Mouse (Mus musculus): Measurements from ENCODE around the gene Myod1. TPM values are rescaled to one million over a fixed set of nuclear protein-coding genes. Genes with fewer than 3 reads are reported as not detected.

Myod1 gene
- polyA plus RNA-seq, 1 experiment from 2014 or later, result not detected

GRCm38 (mm10) chr7:46361776-46362175 is 14.5 kb upstream of the Myod1 start:
- Histone ChIP-seq H3K9me3 (no peaks in the 10 kb centered on the region), H3K4me3 (no peak overlapping the region), H3K4me2 (replicated peaks) (no peak overlapping the region), H3K27me3 (no peaks in the 10 kb centered on the region), H3K36me3 (no peaks in the 10 kb centered on the region), H3K4me1 (no peaks in the 10 kb centered on the region), H3K27ac (replicated peaks) (no peak overlapping the region), H3K9ac (replicated peaks) (no peak overlapping the region)
- ATAC-seq (ENCODE audit: low FRiP score, low read depth), result no peak

- 54% methylated on average over 4 of the region's 5 CpGs for WGBS
- no peaks in the 10 kb centered on the region for H3K36me3 ChIP-seq
- H3K9ac ChIP-seq (replicated peaks), result no peak overlapping the region
- no peak overlapping the region for H3K4me3 ChIP-seq
- H3K4me2 ChIP-seq (replicated peaks), result no peak overlapping the region
- H3K27ac ChIP-seq (replicated peaks), result no peak overlapping the region
- H3K27me3 ChIP-seq, result no peaks in the 10 kb centered on the region
- ATAC-seq (ENCODE audit: low FRiP score, low read depth), result no peak
- no peaks in the 10 kb centered on the region for H3K4me1 ChIP-seq
- no peaks in the 10 kb centered on the region for H3K9me3 ChIP-seq
Observed at GRCm38 (mm10) chr7:46364154-46364553, 12.1 kb upstream of the Myod1 start.

DNA sequence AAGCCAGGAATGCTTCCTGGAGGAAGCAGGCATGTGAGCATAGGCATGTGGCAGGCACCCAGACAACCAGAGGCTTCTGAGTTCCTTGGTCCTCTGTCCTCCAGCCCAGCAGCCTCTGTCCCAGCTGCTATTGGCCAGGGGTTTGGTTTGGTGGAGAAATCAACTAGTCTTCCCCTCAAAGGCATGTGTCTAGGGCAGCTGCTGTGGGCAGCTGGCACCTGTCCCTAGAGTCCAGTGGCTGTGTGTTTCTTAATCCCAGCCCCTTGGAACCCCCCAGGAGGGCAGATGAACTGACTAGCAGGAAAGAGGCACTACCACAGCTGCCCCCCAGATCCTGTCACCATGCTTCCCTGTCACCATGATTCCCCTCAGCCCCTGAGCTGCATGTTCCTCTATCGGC is 10.5 kb upstream of the Myod1 start:
- H3K27ac ChIP-seq (replicated peaks), result no peak overlapping the region
- 84% methylated on average over 1 of the region's 1 CpGs for WGBS
- H3K9me3 ChIP-seq, result no peaks in the 10 kb centered on the region
- H3K36me3 ChIP-seq, result no peaks in the 10 kb centered on the region
- H3K4me2 ChIP-seq (replicated peaks), result no peak overlapping the region
- no peak for ATAC-seq (ENCODE audit: low FRiP score, low read depth)
- H3K27me3 ChIP-seq, result no peaks in the 10 kb centered on the region
- H3K4me3 ChIP-seq, result no peak overlapping the region
- H3K4me1 ChIP-seq, result no peaks in the 10 kb centered on the region
- H3K9ac ChIP-seq (replicated peaks), result no peak overlapping the region

- no peak overlapping the region for H3K4me3 ChIP-seq
- peaks cover under 1% of the 10 kb centered on the region; the same call in 1 of the 2 replicates for H3K4me1 ChIP-seq
- ATAC-seq (ENCODE audit: low FRiP score, low read depth), result no peak
- 78% methylated on average over 4 of the region's 4 CpGs for WGBS
- no peaks in the 10 kb centered on the region for H3K36me3 ChIP-seq
- no peak overlapping the region for H3K9ac ChIP-seq (replicated peaks)
- no peak overlapping the region for H3K4me2 ChIP-seq (replicated peaks)
- no peak overlapping the region for H3K27ac ChIP-seq (replicated peaks)
- H3K27me3 ChIP-seq, result peaks cover 37% of the 10 kb centered on the region
- no peaks in the 10 kb centered on the region for H3K9me3 ChIP-seq
Observed at GRCm38 (mm10) chr7:46371104-46371503, 5.2 kb upstream of the Myod1 start.

GRCm38 (mm10) chr7:46377008-46377346 is 703 bp downstream of the Myod1 start:
- Histone ChIP-seq H3K4me1 (peaks cover 21% of the 10 kb centered on the region), H3K9ac (replicated peaks) (0 out of 2 replicates have a peak overlapping the region, but pooled peaks have one; percentile 13), H3K9me3 (no peaks in the 10 kb centered on the region), H3K27me3 (peaks cover 82% of the 10 kb centered on the region), H3K27ac (replicated peaks) (no peak overlapping the region), H3K36me3 (no peaks in the 10 kb centered on the region), H3K4me2 (replicated peaks) (peak overlapping the region; percentile 43), H3K4me3 (peak overlapping the region; percentile 23)
- WGBS, result 2% methylated on average over 33 of the region's 33 CpGs
- no peak for ATAC-seq (ENCODE audit: low FRiP score, low read depth)

GRCm38 (mm10) chr7:46378123-46378522 is 1.8 kb downstream of the Myod1 start:
- H3K27me3 ChIP-seq, result peaks cover 74% of the 10 kb centered on the region
- H3K27ac ChIP-seq (replicated peaks), result no peak overlapping the region
- no peak overlapping the region for H3K9ac ChIP-seq (replicated peaks)
- H3K36me3 ChIP-seq, result no peaks in the 10 kb centered on the region
- H3K4me2 ChIP-seq (replicated peaks), result peak overlapping the region; percentile 39
- 5% methylated on average over 22 of the region's 22 CpGs for WGBS
- H3K4me1 ChIP-seq, result peaks cover 21% of the 10 kb centered on the region
- H3K9me3 ChIP-seq, result no peaks in the 10 kb centered on the region
- ATAC-seq (ENCODE audit: low FRiP score, low read depth), result 0 out of 2 replicates have a peak, but pooled peaks have one; percentile 28
- peak overlapping the region; percentile 19 for H3K4me3 ChIP-seq

GRCm38 (mm10) chr7:46378983-46379382 is 2.7 kb downstream of the Myod1 start:
- ATAC-seq (ENCODE audit: low FRiP score, low read depth), result no peak
- no peak overlapping the region for H3K4me3 ChIP-seq
- no peaks in the 10 kb centered on the region for H3K9me3 ChIP-seq
- WGBS, result 12% methylated on average over 16 of the region's 16 CpGs
- peaks cover 66% of the 10 kb centered on the region for H3K27me3 ChIP-seq
- peaks cover 21% of the 10 kb centered on the region for H3K4me1 ChIP-seq
- H3K4me2 ChIP-seq (replicated peaks), result no peak overlapping the region
- no peak overlapping the region for H3K9ac ChIP-seq (replicated peaks)
- H3K36me3 ChIP-seq, result no peaks in the 10 kb centered on the region
- no peak overlapping the region for H3K27ac ChIP-seq (replicated peaks)

- no peak overlapping the region for H3K4me2 ChIP-seq (replicated peaks)
- peaks cover 50% of the 10 kb centered on the region for H3K27me3 ChIP-seq
- no peak overlapping the region for H3K4me3 ChIP-seq
- H3K4me1 ChIP-seq, result peaks cover 21% of the 10 kb centered on the region
- 70% methylated on average over 9 of the region's 9 CpGs for WGBS
- H3K36me3 ChIP-seq, result no peaks in the 10 kb centered on the region
- H3K9ac ChIP-seq (replicated peaks), result no peak overlapping the region
- H3K27ac ChIP-seq (replicated peaks), result no peak overlapping the region
- H3K9me3 ChIP-seq, result no peaks in the 10 kb centered on the region
- ATAC-seq (ENCODE audit: low FRiP score, low read depth), result no peak
Observed at GRCm38 (mm10) chr7:46380625-46381024, 4.4 kb downstream of the Myod1 start.

GRCm38 (mm10) chr7:46387430-46387829 is 11.2 kb downstream of the Myod1 start:
- H3K4me1 ChIP-seq, result no peaks in the 10 kb centered on the region
- no peak for ATAC-seq (ENCODE audit: low FRiP score, low read depth)
- H3K36me3 ChIP-seq, result no peaks in the 10 kb centered on the region
- H3K27ac ChIP-seq (replicated peaks), result no peak overlapping the region
- H3K27me3 ChIP-seq, result peaks cover 22% of the 10 kb centered on the region; the same call in 1 of the 2 replicates
- 87% methylated on average over 3 of the region's 3 CpGs for WGBS
- no peak overlapping the region for H3K4me2 ChIP-seq (replicated peaks)
- H3K9me3 ChIP-seq, result no peaks in the 10 kb centered on the region
- no peak overlapping the region for H3K4me3 ChIP-seq
- H3K9ac ChIP-seq (replicated peaks), result no peak overlapping the region

GRCm38 (mm10) chr7:46389456-46390085 is 13.3 kb downstream of the Myod1 start:
- no peak overlapping the region for H3K4me3 ChIP-seq
- no peaks in the 10 kb centered on the region for H3K4me1 ChIP-seq
- WGBS, result 89% methylated on average over 10 of the region's 10 CpGs
- H3K27me3 ChIP-seq, result peaks cover 35% of the 10 kb centered on the region
- no peaks in the 10 kb centered on the region for H3K36me3 ChIP-seq
- H3K9ac ChIP-seq (replicated peaks), result no peak overlapping the region
- no peak overlapping the region for H3K27ac ChIP-seq (replicated peaks)
- no peak for ATAC-seq (ENCODE audit: low FRiP score, low read depth)
- H3K4me2 ChIP-seq (replicated peaks), result no peak overlapping the region
- H3K9me3 ChIP-seq, result no peaks in the 10 kb centered on the region

GRCm38 (mm10) chr7:46390226-46390625 is 14.0 kb downstream of the Myod1 start:
- Histone ChIP-seq H3K4me3 (no peak overlapping the region), H3K27me3 (peaks cover 42% of the 10 kb centered on the region), H3K27ac (replicated peaks) (no peak overlapping the region), H3K4me2 (replicated peaks) (no peak overlapping the region), H3K36me3 (no peaks in the 10 kb centered on the region), H3K9me3 (no peaks in the 10 kb centered on the region), H3K4me1 (no peaks in the 10 kb centered on the region), H3K9ac (replicated peaks) (no peak overlapping the region)
- ATAC-seq (ENCODE audit: low FRiP score, low read depth), result no peak
- WGBS, result 75% methylated on average over 4 of the region's 4 CpGs

GRCm38 (mm10) chr7:46391701-46392100 is 15.4 kb downstream of the Myod1 start:
- no peak overlapping the region for H3K27ac ChIP-seq (replicated peaks)
- WGBS, result 76% methylated on average over 5 of the region's 5 CpGs
- H3K36me3 ChIP-seq, result no peaks in the 10 kb centered on the region
- H3K4me2 ChIP-seq (replicated peaks), result no peak overlapping the region
- H3K9me3 ChIP-seq, result no peaks in the 10 kb centered on the region
- no peak overlapping the region for H3K4me3 ChIP-seq
- no peak for ATAC-seq (ENCODE audit: low FRiP score, low read depth)
- peaks cover 5% of the 10 kb centered on the region; the same call in 1 of the 2 replicates for H3K4me1 ChIP-seq
- no peak overlapping the region for H3K9ac ChIP-seq (replicated peaks)
- H3K27me3 ChIP-seq, result peaks cover 57% of the 10 kb centered on the region

- 2% methylated on average over 2 of the region's 2 CpGs for WGBS
- Histone ChIP-seq H3K27ac (replicated peaks) (no peak overlapping the region), H3K9ac (replicated peaks) (no peak overlapping the region), H3K4me1 (peaks cover 13% of the 10 kb centered on the region), H3K27me3 (peaks cover 67% of the 10 kb centered on the region), H3K4me2 (replicated peaks) (no peak overlapping the region), H3K9me3 (no peaks in the 10 kb centered on the region), H3K4me3 (no peak overlapping the region), H3K36me3 (no peaks in the 10 kb centered on the region)
- peak; percentile 31; the same call in 1 of the 2 replicates for ATAC-seq (ENCODE audit: low FRiP score, low read depth)
Observed at GRCm38 (mm10) chr7:46393116-46393515, 16.8 kb downstream of the Myod1 start.
